Mouse (Mus musculus): ENCODE data around the gene Ift172. TPM values are rescaled to one million over a fixed set of nuclear protein-coding genes. Genes with fewer than 3 reads are reported as not detected.

Ift172 gene
- total and polyA plus RNA-seq, 3 experiments, result 15.3 to 21.8 TPM; not detected in 1

GRCm38 (mm10) chr5:31297981-31298380 is 7.1 kb upstream of the Ift172 start:
- no peaks in the 10 kb centered on the region for H3K79me2 ChIP-seq (ENCODE audit: control insufficient read depth, insufficient read depth, low read length, poor library complexity)
- H3K36me3 ChIP-seq (ENCODE audit: control insufficient read depth in 1 of 2, insufficient read depth in 2 of 2, low read length in 2 of 2), result no peaks in the 10 kb centered on the region; a peak in 1 of 4 replicates
- no peaks in the 10 kb centered on the region for H3K9me3 ChIP-seq (replicated peaks; ENCODE audit: insufficient read depth, low read length)
- TF ChIP-seq NELFE (IDR thresholded peaks at IDR 0.05; ENCODE audit: low read depth, low read length) (no peak), SIN3A (IDR thresholded peaks at IDR 0.05; ENCODE audit: low read length) (no peak), POLR2A (IDR thresholded peaks at IDR 0.05; ENCODE audit: control insufficient read depth in 1 of 2, insufficient read depth in 1 of 2, low read depth in 1 of 2, low read length in 2 of 2, poor library complexity in 1 of 2) (no peak), RCOR1 (IDR thresholded peaks at IDR 0.05; ENCODE audit: low read depth, low read length) (no peak), MXI1 (IDR thresholded peaks at IDR 0.05; ENCODE audit: low read depth, low read length) (no peak), MAFK (IDR thresholded peaks at IDR 0.05; ENCODE audit: borderline replicate concordance, low read depth, low read length) (no peak), BHLHE40 (IDR thresholded peaks at IDR 0.05; ENCODE audit: borderline replicate concordance, low read depth, low read length) (no peak), CTCF (IDR thresholded peaks at IDR 0.05 in 2 of 3, conservative IDR thresholded peaks at IDR 0.05 in 1 of 3; ENCODE audit: control insufficient read depth in 1 of 3, insufficient read depth in 1 of 3, low read depth in 2 of 3, low read length in 3 of 3, poor library complexity in 1 of 3, severe bottlenecking in 1 of 3) (no peak), MAZ (IDR thresholded peaks at IDR 0.05; ENCODE audit: low read depth, low read length) (no peak), USF1 (IDR thresholded peaks at IDR 0.05; ENCODE audit: low read depth, low read length) (no peak), POLR2AphosphoS2 (IDR thresholded peaks at IDR 0.05; ENCODE audit: low read length) (no peak), KAT2A (conservative IDR thresholded peaks at IDR 0.05; ENCODE audit: low read depth, low read length) (no peak), MEF2A (IDR thresholded peaks at IDR 0.05; ENCODE audit: extremely low read depth, insufficient replicate concordance, low read depth, low read length, poor library complexity, severe bottlenecking) (no peak), USF2 (IDR thresholded peaks at IDR 0.05; ENCODE audit: borderline replicate concordance in 1 of 2, insufficient read depth in 1 of 2, low read depth in 1 of 2, low read length in 2 of 2) (no peak), CHD2 (IDR thresholded peaks at IDR 0.05; ENCODE audit: low read length) (no peak), ZNF384 (IDR thresholded peaks at IDR 0.05; ENCODE audit: low read depth, low read length) (no peak), HCFC1 (IDR thresholded peaks at IDR 0.05; ENCODE audit: low read depth, low read length) (no peak), TAL1 (IDR thresholded peaks at IDR 0.05; ENCODE audit: low read length) (no peak), E2F4 (IDR thresholded peaks at IDR 0.05; ENCODE audit: borderline replicate concordance, low read depth, low read length) (no peak)
- no peak overlapping the region for H3K4me3 ChIP-seq (ENCODE audit: control insufficient read depth in 1 of 2, insufficient read depth in 1 of 2, low read depth in 2 of 2, low read length in 2 of 2)
- H3K9ac ChIP-seq (ENCODE audit: control insufficient read depth, low read depth, low read length, poor library complexity, severe bottlenecking), result no peak overlapping the region
- H3K27ac ChIP-seq (ENCODE audit: control insufficient read depth, low read depth, low read length), result no peak overlapping the region
- H3K27me3 ChIP-seq (ENCODE audit: control insufficient read depth in 1 of 2, insufficient read depth in 2 of 2, low read length in 2 of 2), result peaks cover 6% of the 10 kb centered on the region in 2 experiments
- DNase-seq (ENCODE audit: low read depth, low spot score), result no peak
- no peaks in the 10 kb centered on the region for H3K4me1 ChIP-seq (ENCODE audit: control insufficient read depth in 1 of 2, insufficient read depth in 2 of 2, low read length in 2 of 2)

- Histone ChIP-seq H3K27ac (ENCODE audit: control insufficient read depth, low read depth, low read length) (no peak within 1 kb of the TSS), H3K4me1 (ENCODE audit: control insufficient read depth in 1 of 2, insufficient read depth in 2 of 2, low read length in 2 of 2) (0 out of 4 replicates have a peak, but pooled peaks cover 0 to 7% of the 10 kb centered on the region in 2 experiments), H3K9me3 (replicated peaks; ENCODE audit: insufficient read depth, low read length) (no peaks in the 10 kb centered on the region), H3K27me3 (ENCODE audit: control insufficient read depth in 1 of 2, insufficient read depth in 2 of 2, low read length in 2 of 2) (peaks cover 4 to 6% of the 10 kb centered on the region in 2 experiments), H3K36me3 (ENCODE audit: control insufficient read depth in 1 of 2, insufficient read depth in 2 of 2, low read length in 2 of 2) (peaks cover 0 to 6% of the 10 kb centered on the region in 2 experiments; a peak in 2 of 4 replicates), H3K9ac (ENCODE audit: control insufficient read depth, low read depth, low read length, poor library complexity, severe bottlenecking) (no peak within 1 kb of the TSS), H3K4me3 (ENCODE audit: control insufficient read depth in 1 of 2, insufficient read depth in 1 of 2, low read depth in 2 of 2, low read length in 2 of 2) (no peak within 1 kb of the TSS), H3K79me2 (ENCODE audit: control insufficient read depth, insufficient read depth, low read length, poor library complexity) (no peaks in the 10 kb centered on the region)
- DNase-seq (ENCODE audit: low read depth, low spot score), result no peak
- TF ChIP-seq TCF12 (IDR thresholded peaks at IDR 0.05; ENCODE audit: low read depth, low read length) (no peak), ZMIZ1 (IDR thresholded peaks at IDR 0.05; ENCODE audit: low read depth, low read length) (no peak), HCFC1 (IDR thresholded peaks at IDR 0.05; ENCODE audit: low read depth, low read length) (no peak), RCOR1 (IDR thresholded peaks at IDR 0.05; ENCODE audit: low read depth, low read length) (no peak), MEF2A (IDR thresholded peaks at IDR 0.05; ENCODE audit: extremely low read depth, insufficient replicate concordance, low read depth, low read length, poor library complexity, severe bottlenecking) (no peak), CHD1 (IDR thresholded peaks at IDR 0.05; ENCODE audit: low read depth, low read length) (no peak), POLR2A (IDR thresholded peaks at IDR 0.05; ENCODE audit: control insufficient read depth in 1 of 2, insufficient read depth in 1 of 2, low read depth in 1 of 2, low read length in 2 of 2, poor library complexity in 1 of 2) (no peak), MAFK (IDR thresholded peaks at IDR 0.05; ENCODE audit: borderline replicate concordance, low read depth, low read length) (no peak), SMC3 (IDR thresholded peaks at IDR 0.05; ENCODE audit: low read depth, low read length) (no peak), NELFE (IDR thresholded peaks at IDR 0.05; ENCODE audit: low read depth, low read length) (no peak), NRF1 (IDR thresholded peaks at IDR 0.05; ENCODE audit: insufficient read depth, low read depth, low read length, poor library complexity, severe bottlenecking) (no peak), MYB (IDR thresholded peaks at IDR 0.05; ENCODE audit: low read depth, low read length) (no peak), CHD2 (IDR thresholded peaks at IDR 0.05; ENCODE audit: low read length) (no peak), TBP (IDR thresholded peaks at IDR 0.05; ENCODE audit: low read depth, low read length) (no peak), POLR2AphosphoS2 (IDR thresholded peaks at IDR 0.05; ENCODE audit: low read length) (no peak), BHLHE40 (IDR thresholded peaks at IDR 0.05; ENCODE audit: borderline replicate concordance, low read depth, low read length) (no peak), ZKSCAN1 (IDR thresholded peaks at IDR 0.05; ENCODE audit: low read depth, low read length) (no peak), UBTF (IDR thresholded peaks at IDR 0.05; ENCODE audit: borderline replicate concordance, insufficient read depth, low read depth, low read length) (no peak), MXI1 (IDR thresholded peaks at IDR 0.05; ENCODE audit: low read depth, low read length) (no peak)
These were observed 6.3 kb upstream of the Ift172 start, which contains the start of gene Gckr for GRCm38 (mm10) chr5:31297047-31297757. TSS of gene Gckr (plus strand) at chr5:31297443.
